Mouse (Mus musculus) ovary, adult 18-20 months (tissue): ENCODE measurements at regions not wholly inside any gene's neighbourhood (a gene's known extent, or its start where the extent isn't known, plus 50 kb on each side); places are given as distances from the start of the nearest gene placed in this dataset.

Experiments
- DNase-seq: peaks from one replicate; pipeline ENCODE4 v3.0.0; 2022; ENCODE audit warnings: low spot score, mixed read lengths

DNA sequence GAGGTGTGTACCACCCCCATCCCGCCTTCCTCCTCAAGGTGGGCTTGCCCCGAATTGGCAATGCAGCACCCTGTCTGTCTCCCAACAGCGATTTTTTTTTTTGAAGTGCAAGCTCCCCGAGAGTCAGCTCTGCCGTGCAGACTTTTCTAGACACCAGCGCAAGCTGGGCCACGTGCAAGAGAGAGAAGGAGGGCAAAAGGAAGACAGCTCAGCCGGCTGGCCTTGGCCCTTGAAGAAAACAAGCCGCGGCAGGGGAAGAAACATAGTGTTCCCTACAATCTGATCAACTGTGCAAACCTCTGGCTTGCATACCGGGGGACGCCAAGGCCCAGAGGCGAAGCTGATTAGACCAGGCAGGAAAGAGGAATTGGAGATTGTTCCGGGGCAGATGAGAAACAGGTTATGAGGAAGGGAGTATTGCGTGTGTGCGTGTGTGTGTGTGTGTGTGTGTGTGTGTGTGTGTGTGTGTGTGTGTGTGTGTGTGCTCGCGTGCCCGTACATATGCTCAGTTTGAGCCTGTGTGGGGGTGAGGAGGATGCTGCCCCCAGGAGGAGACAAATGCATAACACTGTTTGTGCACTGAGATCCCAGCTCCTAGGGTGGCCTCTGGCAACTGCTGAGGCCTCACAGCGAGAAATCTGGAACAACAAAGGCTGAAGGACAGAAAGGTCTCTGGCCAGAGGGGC is 83.2 kb upstream of the Zfp648 start:
- DNase-seq: peak; percentile 90

- peak; percentile 54 for DNase-seq
Measured at GRCm38 (mm10) chr1:154118374-154119004, 82.5 kb upstream of the Zfp648 start.

DNA sequence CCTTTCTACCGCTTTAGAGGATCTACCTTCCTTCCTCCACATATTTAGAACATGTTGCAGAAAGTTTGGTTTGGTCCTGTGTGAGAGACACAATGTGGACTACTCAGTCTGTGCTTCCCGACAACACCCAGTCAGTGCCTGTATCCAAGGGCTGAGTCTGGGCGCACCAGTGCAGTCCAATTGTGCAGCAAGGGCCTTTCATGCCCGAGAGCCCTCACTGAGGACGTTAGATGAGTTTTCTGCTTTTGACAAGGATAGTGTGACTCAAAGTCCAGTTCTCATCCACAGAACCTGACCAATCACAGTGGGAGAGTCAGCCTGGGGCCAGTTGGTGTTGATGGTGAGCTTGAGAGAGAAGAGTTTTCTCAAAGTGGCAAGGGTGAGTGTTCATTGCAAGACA is 81.4 kb upstream of the Zfp648 start:
- DNase-seq: no peak

DNA sequence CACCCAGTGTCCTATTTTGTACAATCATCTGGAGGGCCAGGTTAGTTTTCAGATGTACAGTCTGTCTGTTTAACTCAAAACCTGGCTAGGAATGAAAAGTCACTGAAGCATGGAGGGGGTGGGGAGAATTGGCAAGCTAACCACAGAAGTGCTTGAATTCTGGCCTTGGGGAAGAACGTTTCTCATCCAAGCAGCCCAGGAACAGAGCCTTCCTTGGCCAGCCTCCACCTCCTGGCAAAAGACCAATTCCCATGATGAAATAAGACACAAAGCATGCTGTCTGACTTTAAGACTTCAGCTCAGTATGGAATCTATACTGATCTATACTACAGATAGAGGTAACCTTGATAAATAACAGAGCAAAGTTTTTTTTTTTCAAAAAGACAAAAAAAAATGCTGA is 80.3 kb upstream of the Zfp648 start:
- DNase-seq: peak; percentile 89

GRCm38 (mm10) chr1:154124981-154125380 is 76.0 kb upstream of the Zfp648 start:
- DNase-seq: no peak

- no peak for DNase-seq
Measured at GRCm38 (mm10) chr1:154126487-154126886, 74.5 kb upstream of the Zfp648 start.

- no peak for DNase-seq
Measured at GRCm38 (mm10) chr1:154139488-154139887, 61.5 kb upstream of the Zfp648 start.

GRCm38 (mm10) chr1:154143691-154144090 is 57.3 kb upstream of the Zfp648 start:
- DNase-seq: no peak

DNA sequence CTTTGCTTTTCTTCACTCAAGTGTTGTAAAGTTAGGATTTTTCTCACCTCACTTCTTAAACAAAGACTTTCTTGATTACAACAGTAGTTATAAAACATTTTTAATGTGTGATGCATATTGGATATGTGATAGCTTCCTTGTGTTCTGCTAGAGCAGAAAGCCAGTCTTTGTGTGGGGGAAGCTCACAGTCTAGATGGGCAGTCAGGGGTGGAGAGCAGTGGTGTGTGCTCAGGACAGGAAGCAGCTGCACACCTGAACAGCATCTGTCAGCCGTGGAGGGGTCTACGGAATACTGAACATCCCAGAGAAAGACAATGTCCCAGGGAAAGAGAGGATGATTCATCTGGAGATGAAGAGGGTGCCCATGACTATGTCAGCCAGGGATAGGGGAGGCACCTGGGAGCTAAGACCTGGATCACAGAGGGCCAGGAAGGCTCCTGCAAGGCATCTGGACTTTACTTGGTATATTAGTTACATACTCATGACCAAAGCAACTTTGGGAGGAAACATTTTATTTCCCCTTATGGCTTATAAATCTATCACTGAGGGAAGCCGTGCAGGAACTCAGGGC is 53.9 kb upstream of the Zfp648 start:
- DNase-seq: no peak

- DNase-seq: peak; percentile 66
Measured at GRCm38 (mm10) chr1:154148948-154149347, 52.0 kb upstream of the Zfp648 start.

DNA sequence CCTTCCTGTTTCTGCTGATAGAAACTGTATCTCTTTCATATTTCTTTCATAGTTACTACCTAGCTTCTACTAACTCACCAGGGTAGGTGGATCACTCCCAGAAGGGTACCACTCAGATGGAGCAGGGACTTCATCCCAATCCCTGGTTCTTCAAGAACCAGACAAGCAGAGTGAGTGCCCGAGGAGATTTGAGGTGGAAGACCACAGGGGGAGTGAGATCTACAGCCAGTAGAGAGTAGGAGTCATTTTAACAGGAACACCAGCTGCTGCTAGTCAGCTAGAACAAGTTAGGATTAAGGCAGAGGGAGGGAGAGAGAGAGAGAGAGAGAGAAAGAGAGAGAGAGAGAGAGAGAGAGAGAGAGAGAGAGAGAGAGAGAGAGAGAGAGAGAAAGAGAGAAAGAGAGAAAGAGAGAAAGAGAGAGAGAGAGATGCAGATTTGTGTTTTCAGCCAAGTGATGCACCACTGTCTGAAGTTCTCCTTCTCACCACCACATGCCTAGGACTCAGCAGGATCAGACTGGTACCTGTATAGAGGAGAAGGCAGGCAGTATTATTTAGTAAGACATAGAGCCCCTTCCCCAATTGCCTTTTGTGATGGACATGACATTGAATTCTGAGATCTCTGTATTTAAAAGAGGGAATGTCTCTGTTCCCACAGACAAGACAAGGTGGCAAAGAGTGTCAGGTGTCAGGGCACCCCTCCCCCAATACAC is 51.4 kb upstream of the Zfp648 start:
- DNase-seq: no peak

GRCm38 (mm10) chr1:154150167-154150851 is 50.7 kb upstream of the Zfp648 start:
- peak; percentile 88 for DNase-seq
